Mouse (Mus musculus) monocyte, adult 5-6 weeks (primary cell): Measurements from ENCODE around the gene Syce1. TPM values are rescaled to one million over a fixed set of nuclear protein-coding genes. Genes with fewer than 3 reads are reported as not detected.

Experiments used
- ATAC-seq: fragments of 153-309, 156-312 bp; replicated peaks from 2 replicates; pipeline ENCODE4 v1.8.0; 2017; ENCODE audit warnings: mild to moderate bottlenecking; ENCODE audit not compliant: low TSS enrichment, insufficient number of reproducible peaks, severe bottlenecking, poor library complexity, low FRiP score
- total RNA-seq: library from RNA; stranded (forward); fragments of 200-1000, 200-491, 200-594 nt; gene quantifications from 3 replicates; pipeline ENCODE4 v1.2.3, GENCODE M21; 2017

Gene Syce1
- not detected in 3 replicates for total RNA-seq

DNA sequence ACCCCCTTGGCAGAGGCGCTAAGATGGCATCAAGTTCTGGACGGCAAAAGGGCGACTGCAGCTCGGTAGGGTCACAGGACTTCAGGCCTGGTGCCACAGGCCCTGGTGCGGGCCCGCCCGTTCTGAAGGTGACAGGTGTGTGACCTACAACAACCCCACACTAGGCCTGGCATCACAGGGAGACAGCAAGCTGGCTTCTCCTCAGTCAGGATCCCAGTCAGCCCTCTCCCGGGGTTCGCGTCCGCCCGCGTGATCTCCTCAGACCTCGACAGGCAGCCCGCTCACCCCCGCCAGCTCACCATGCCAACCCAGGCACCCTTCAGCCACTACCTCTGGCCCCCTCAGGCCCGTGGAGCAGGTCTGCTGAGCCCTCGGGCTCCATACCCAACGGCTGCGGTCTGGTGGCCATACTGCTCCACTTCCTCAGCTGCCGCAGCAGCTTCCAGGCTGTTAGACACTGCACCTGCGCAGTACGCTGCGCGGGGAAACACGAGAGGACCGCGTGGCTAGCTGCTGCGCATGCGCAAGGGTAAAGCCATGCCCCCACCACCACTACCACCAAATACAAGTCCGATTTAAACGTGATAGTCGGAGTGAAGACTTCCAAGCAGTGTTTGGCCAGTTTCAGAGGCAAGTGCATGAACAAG is at the start of gene Syce1:
TSS of gene Syce1 (minus strand) at position 447 of the 647 bp plus-strand sequence.
- no peak for ATAC-seq

DNA sequence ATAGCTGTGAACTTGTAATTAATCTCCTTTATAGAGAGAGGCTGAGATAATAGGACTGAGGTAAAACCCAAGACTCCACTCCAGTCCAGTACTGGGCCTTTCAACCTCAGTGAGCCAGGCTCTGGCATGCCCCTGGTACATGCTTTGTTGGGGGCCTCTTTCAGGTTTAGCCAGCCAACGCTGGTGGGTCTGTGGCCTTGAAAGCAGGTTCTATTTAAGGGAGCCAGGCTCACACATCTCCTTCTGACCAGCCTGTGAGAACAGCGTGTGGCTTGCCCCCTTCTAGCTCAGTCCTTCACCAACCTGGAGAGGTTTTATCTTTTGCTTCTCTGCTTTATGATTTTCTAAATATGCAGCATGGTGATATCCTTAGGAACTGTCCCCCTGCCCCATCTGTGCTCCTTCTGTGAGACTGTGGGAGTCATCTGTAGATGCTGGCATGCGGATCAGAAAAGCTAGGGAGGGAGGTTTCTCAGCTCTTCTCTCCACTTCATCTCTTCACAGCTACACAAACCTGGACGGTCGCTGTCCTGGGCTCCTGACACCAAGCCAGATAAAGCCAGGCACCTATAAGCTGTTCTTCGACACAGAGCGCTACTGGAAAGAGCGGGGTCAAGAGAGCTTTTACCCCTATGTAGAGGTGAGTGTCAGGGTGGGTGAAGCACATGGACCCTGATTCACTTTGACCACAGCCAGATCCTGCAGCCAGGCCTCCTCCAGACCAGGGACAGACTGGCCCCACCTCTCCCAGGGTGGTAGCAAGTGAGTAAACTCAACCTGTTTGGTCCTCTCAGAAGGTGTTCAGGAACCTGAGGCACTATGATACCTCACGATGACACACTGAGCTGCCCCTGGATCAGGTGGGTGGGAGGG is 48.8 kb upstream of the Syce1 start:
- no peak for ATAC-seq

DNA sequence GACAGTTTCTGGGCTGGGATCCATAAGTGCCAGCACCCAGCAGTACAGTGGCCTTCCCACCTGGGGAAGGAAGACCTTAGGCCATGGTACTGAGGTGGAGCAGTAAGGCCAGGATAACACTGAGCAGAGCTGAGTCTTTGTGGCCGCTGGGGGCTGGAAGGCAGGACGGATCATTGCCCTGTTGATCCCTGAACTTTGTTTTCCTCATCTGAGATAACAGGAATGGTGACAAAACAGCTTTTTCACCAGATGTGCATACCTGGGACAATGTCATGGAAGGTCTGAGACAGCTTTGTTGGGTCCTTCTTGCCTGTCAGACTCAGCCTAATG is 48.1 kb upstream of the Syce1 start:
- ATAC-seq, result no peak

- no peak for ATAC-seq
These were observed 47.5 kb upstream of the Syce1 start, which contains the start of gene Urah for GRCm38 (mm10) chr7:140834968-140835757. Urah (plus strand) TSS chr7:140835018.

DNA sequence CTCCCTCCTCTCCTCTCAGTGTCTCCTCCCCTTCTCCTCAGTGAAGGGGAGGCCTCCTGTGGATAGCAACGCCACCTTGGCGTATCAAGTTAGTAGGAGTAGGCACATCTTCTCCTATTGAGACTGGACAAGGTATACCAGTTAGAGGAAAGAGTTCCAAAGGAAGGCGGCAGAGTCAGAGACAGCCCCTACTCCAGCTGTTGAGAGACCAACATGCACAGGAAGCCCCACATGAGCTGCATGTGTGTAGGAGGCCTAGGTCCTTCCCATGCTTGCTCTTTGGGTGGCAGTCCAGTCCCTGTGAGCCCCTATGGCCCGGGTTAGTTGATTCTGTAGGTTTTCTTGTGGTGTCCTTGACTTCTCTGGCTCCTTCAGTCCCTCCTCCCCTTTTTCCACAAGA is 45.7 kb upstream of the Syce1 start:
- ATAC-seq, result no peak

DNA sequence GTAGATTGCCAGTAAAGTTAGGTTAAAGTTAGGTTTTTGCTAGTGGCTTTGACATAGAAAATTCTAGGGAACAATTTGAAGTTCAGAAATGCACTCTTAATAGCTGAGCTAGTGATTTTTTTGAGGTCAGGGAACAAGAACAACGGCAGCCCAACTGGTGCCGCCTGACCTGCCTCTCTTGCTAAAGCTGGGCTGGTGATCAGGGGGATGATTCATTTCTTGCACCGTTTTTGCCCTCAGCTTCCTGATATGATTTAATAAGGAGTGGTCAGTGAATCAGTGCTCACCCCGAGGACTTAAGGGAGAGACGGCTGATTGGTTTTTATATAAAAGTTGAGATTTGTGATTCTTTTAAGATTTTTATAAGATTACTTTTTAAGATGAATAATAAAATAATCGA is 43.8 kb upstream of the Syce1 start:
- ATAC-seq, result no peak

GRCm38 (mm10) chr7:140828171-140828881 is 40.7 kb upstream of the Syce1 start:
- peak; percentile 27; the same call in 1 of the 2 replicates for ATAC-seq

GRCm38 (mm10) chr7:140822731-140823130 is 35.1 kb upstream of the Syce1 start:
- ATAC-seq, result no peak

DNA sequence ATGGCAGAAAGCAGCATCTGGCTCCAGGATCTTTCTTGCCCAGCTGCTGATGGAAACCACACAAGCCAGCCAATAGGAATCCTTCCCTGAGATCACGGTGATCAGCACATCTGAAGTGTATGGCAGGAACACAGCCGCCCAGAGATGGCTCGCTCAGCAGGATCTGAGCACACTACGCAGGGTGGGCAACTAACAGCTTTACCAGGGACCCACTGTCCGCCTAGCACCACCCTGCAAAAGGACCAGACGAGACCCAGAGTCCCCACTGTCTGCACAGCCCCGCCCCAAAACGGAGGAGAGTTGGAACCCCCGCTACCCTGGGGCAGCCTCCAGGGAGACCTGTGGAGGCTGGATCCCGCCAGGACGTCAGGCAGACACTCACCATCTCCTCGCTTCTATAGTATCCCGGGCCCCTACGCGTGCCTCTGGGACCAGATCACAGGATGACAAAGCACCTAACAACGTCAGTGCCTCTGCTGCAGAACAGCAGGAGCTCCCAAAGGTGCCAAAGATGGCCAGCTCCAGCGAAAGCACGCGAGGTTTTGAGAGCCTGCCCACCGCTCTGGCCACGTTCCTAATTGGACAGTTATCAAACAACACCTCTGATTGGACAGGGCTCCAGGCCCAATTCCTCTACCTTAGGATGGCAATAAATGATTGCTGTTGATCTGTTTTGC is 34.1 kb upstream of the Syce1 start, which contains the start of gene Zfp941:
TSS of gene Zfp941 (minus strand) at position 526 of the 677 bp plus-strand sequence.
- ATAC-seq, result 0 out of 2 replicates have a peak, but pooled peaks have one; percentile 31

DNA sequence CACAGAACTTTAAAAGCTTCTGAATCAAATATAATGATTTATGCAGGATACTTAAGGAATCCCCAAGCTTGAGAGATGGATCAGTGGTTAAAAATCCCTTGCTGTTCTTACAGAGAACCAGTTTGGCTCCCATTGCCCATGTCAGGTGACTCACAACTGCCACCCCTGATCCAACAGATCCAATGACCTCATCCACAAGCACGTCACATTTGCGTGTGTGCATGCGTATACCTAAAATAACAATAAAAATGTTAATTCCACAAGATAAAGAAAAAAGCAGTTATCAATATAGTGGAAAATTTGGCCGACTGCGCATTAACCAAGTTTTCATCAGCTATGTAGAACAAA is 33.6 kb upstream of the Syce1 start:
- no peak for ATAC-seq

- ATAC-seq, result no peak
These were observed 32.5 kb upstream of the Syce1 start for GRCm38 (mm10) chr7:140820173-140820572.

DNA sequence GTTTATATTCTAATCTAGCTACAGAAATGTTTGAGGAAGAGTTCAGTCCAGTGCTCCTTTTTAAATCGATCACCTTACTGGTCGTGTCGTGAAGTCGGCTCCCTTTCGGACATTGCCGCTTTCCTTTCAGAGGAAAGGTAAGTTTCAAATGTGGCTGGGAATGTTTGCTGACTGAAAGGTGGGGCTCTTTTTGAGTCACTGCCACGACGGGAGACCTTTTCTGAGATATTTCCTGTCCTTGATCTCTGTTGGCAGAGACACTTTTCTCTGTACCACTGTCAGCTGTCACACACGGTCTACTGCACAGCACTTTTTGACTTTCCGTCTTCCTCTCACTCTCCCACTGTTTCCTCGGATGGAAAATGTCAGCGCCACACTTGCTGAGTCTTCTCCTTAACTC is 25.2 kb upstream of the Syce1 start:
- ATAC-seq, result no peak

DNA sequence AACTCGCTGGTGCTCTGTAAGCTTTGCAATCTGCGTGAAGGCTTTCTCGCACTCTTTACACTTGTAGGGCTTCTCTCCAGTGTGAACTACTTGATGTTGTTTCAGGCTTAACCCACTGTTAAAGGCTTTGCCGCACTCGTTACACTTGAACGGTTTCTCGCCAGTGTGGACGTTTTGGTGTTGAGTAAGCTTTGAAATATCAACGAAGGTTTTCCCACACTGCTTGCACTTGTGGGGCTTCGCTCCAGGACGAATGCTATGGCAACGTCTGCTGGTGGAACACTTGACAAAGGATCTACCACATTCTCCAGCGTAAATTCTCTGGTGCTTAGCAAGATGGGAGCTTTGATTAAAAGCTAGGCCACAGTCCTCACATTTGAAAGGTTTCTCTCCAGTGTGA is 24.1 kb upstream of the Syce1 start:
- no peak for ATAC-seq

- no peak for ATAC-seq
These were observed 22.8 kb upstream of the Syce1 start for GRCm38 (mm10) chr7:140810496-140810895.

DNA sequence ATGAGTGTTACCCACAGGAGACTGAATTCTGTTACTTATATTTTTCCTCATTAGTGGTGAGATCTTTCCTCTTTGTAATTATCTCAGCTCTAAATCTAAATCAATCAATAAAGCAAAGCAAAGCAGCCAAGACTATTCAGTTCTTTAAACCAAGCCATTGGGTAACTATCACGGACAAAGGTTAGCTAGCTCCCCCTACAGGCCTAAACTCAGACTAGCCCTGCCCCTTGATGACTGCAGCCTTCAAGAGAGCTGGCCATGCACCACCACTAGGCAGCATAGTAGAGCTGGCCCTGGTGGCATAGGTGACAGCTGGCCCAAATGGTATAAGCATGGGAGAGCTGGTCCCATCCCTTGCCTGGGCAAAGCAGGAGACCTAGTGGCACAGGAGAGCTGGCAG is 18.1 kb upstream of the Syce1 start:
- peak; percentile 47; the same call in 1 of the 2 replicates for ATAC-seq

DNA sequence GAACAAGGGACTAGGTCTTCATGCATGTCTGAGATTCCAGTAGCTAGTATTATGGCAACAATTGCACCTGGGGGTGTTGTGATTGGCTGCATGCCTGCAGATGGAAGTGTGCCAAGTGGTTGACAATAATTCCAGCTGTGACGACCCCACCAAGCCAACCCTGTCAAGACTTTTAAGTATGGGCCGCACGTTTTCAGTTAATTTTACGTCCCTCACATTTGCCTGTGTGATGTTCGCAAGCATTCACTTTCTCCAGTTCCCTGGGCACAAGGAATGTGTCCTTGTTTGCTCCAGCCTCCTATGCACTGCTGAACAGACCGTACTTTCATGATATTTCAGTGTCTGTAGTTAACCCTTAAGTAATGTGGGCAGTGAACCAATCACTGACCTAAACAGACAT is 15.0 kb upstream of the Syce1 start:
- ATAC-seq, result no peak

GRCm38 (mm10) chr7:140798212-140798611 is 10.6 kb upstream of the Syce1 start:
- no peak for ATAC-seq

GRCm38 (mm10) chr7:140797619-140798018 is 10.0 kb upstream of the Syce1 start:
- ATAC-seq, result no peak
